Mouse (Mus musculus) kidney, adult 9 months (tissue): ENCODE results near the gene Rwdd4a.

Source experiments
- DNase-seq: peaks from one replicate; pipeline ENCODE4 v3.0.0; 2022

Rwdd4a gene

DNA sequence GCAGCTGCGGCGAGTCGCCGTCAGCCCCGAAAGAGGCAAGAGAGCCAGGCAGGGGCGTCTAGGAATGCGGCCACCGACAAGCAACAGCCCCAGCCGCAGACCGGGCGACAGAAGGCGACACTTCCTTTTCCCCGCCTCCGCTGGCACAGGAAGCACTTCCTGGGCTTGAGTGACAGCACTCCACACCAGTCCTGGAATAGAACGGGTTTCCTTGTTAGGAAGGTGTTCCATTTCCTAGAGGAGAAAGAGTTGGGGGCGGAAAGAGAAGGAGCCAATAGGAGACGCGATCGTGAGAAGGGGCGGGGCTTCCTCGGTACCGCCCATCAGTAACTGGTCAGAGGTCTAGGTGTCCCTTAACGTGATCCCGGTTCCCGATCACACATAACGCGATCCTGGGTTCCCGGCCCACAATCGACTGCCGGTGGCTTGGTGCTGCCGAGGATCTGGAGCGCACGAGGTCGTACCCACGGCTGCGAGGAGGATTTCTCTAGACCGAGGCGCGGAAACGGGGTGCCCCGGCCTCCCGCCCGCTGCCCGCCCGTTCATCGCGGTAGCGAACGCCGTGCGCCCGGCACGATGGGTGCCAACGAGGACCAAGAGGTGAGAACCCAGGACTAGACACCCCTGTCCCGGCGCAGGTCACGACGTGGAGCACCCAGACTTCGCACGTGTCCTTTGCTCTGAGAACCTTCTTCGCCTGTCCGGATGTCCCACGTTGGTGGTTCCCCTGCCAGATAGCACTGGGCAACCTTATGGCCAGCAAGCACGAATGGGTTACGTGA lies at the start of gene Rwdd4a, which contains the start of gene Trappc11:
Rwdd4a (plus strand) TSS at position 321 of the 782 bp plus-strand sequence.
Trappc11 (minus strand) TSS at position 127 of the 782 bp plus-strand sequence.
- peak; percentile 99 for DNase-seq

- DNase-seq, result no peak
Measured at GRCm38 (mm10) chr8:47487231-47487630, 46.2 kb upstream of the Rwdd4a start.

- no peak for DNase-seq
Measured at GRCm38 (mm10) chr8:47493106-47493505, 40.4 kb upstream of the Rwdd4a start.

- no peak for DNase-seq
Measured at GRCm38 (mm10) chr8:47494602-47495153, 38.8 kb upstream of the Rwdd4a start.

DNA sequence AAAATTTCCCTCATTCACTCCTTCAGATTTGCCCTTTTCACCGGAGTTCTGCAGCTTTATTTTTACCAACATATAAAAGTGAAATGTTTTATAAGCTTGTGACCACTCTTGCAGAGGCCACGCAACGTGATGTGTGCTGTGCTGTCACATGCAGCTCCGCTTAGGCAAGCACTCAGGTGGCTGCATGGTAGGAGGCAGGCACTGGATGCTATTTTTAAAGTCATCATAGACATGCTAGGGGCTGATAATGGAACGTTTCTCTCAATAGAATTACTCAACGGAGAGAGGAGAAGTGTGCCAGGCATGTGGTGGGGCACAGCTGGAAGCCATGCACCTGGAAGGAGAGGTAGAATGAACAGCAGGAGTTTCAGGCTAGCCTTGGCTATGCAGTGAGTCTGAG lies 38.0 kb upstream of the Rwdd4a start:
- DNase-seq, result no peak

- DNase-seq, result no peak
Measured at GRCm38 (mm10) chr8:47501994-47502393, 31.5 kb upstream of the Rwdd4a start.

DNA sequence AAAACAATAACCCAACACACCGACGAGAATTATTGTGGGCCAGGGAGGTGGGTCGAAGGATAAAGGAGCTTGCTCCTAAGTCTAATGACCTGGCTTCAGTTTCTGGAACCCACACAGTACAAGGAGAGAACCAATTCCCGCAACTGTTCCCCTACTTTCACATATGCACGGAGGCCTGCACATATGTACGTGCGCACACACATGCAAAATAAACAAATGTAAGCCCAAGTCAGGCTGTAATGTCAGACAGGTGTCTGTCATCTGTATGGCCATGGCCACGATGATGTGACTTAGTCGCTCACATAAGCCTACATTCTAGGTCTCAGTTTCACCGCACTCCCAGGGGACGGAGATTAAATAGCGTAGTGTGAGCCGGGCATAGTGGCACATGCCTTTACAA lies 30.9 kb upstream of the Rwdd4a start:
- DNase-seq, result no peak

GRCm38 (mm10) chr8:47505431-47505830 lies 28.0 kb upstream of the Rwdd4a start:
- no peak for DNase-seq

- DNase-seq, result no peak
Measured at GRCm38 (mm10) chr8:47510930-47511329, 22.5 kb upstream of the Rwdd4a start.

DNA sequence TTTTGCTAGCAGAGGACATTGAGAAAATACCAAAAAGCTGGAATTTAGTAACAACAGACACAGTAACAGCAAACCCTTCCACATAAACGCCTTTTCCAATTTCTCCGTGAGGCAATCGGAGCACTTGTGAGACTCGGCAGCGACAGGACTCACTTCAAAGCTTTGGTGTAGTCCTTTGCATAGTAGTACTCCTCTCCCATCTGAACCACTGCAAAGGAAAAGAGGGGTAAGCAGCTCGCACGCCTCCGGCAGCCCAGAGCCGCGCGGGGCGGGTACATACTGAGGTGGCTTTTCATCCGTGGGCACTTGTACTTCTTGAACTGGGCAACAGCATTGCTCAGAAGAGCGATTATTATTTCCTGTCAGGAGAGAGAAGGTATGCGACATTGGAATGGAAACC lies 19.9 kb upstream of the Rwdd4a start:
- no peak for DNase-seq

GRCm38 (mm10) chr8:47528094-47528493 lies 5.4 kb upstream of the Rwdd4a start:
- no peak for DNase-seq

GRCm38 (mm10) chr8:47538323-47538722 lies 4.9 kb downstream of the Rwdd4a start:
- DNase-seq, result peak; percentile 24

- DNase-seq, result no peak
Measured at GRCm38 (mm10) chr8:47542746-47543145, 9.3 kb downstream of the Rwdd4a start.

DNA sequence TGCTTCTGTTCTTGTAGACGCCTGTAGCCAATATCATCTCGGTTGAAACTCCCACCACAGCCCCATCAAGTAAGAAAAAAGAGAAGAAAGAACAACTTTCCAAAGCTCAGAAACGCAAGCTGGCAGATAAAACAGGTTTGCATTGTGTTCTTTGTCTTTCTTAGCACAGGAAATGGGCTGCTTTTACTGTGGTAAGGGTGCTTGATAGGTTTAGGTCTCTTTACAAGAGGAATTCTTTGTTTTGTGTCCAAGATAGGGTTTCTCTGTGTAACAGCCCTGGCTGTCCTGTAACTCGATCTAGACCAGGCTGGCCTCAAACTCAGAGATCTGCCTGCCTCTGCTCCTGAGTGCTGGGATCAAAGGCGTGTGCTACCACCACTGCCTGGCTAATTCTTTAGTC lies 10.6 kb downstream of the Rwdd4a start:
- DNase-seq, result no peak

- DNase-seq, result no peak
Measured at GRCm38 (mm10) chr8:47547102-47547501, 13.6 kb downstream of the Rwdd4a start.

- peak; percentile 22 for DNase-seq
Measured at GRCm38 (mm10) chr8:47553613-47554012, 20.1 kb downstream of the Rwdd4a start.

- no peak for DNase-seq
Measured at GRCm38 (mm10) chr8:47556446-47556845, 23.0 kb downstream of the Rwdd4a start.

DNA sequence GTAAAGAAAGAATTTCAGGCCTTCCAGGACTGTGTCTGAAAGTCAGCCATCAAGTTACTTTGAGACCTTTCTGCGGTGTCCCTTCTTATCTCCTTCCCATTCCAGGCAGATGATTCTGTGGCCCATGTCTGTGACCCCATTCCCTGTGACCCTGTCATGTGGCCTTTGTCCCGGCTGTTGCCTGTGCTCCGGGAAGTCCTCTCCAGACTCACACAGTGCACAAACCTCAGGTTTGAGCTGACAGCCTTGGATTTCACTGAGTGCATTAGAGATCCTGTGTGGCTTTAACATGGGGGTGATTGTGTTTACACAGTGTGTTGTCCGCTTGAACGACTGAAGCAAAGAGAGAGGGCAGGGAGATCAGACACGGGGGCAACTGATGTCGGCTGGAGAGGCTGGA lies 24.8 kb downstream of the Rwdd4a start:
- no peak for DNase-seq

- no peak for DNase-seq
Measured at GRCm38 (mm10) chr8:47560801-47561200, 27.3 kb downstream of the Rwdd4a start.

GRCm38 (mm10) chr8:47566551-47566950 lies 33.1 kb downstream of the Rwdd4a start:
- no peak for DNase-seq

- no peak for DNase-seq
Measured at GRCm38 (mm10) chr8:47568098-47568497, 34.6 kb downstream of the Rwdd4a start.

DNA sequence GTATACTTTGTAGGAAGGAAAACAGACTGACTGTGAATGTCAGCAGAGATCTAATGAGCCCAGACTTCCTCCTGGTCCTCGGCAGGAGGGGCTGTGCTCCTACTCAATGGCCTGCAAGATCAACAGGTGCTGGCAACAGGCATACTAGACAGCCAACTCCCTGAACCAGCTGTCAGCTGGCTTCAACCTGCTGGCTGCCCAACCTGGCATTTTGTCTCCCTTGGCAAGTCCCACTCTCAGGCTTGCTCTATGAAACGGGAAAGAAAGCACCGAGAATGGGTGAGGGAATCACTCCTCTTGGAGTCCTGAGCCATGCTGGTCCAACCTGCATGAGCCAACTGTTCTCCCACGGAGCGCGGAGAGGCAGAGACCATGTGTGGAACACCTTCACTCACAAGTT lies 36.7 kb downstream of the Rwdd4a start:
- DNase-seq, result no peak

- no peak for DNase-seq
Measured at GRCm38 (mm10) chr8:47573482-47573881, 40.0 kb downstream of the Rwdd4a start.

- no peak for DNase-seq
Measured at GRCm38 (mm10) chr8:47581454-47581853, 48.0 kb downstream of the Rwdd4a start.

GRCm38 (mm10) chr8:47588616-47589015 lies 55.2 kb downstream of the Rwdd4a start:
- DNase-seq, result no peak
